Mouse (Mus musculus): Measurements from ENCODE around the gene Gpr89.

Gpr89 gene

DNA sequence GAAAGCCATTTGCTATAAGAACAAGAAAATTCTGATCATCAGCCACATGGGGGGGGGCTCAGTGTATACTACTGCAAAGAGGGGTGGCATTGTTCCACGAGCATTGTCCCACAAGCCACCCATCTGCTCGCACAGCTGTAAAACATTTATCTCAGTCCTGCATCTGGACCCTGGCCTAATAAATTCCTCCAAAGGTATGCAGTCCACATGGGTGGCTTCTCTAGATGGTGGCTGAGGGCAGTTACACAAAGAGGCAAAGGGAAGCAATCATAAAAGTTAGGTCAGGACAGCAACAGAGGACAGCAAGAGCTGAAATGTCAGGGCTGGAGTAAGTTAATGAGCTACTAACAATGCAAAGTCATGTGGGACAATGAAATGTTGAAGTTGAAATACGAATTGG is 81.4 kb downstream of the Gpr89 start:
- DNase-seq (ENCODE audit: low read depth, low spot score) = no peak

DNA sequence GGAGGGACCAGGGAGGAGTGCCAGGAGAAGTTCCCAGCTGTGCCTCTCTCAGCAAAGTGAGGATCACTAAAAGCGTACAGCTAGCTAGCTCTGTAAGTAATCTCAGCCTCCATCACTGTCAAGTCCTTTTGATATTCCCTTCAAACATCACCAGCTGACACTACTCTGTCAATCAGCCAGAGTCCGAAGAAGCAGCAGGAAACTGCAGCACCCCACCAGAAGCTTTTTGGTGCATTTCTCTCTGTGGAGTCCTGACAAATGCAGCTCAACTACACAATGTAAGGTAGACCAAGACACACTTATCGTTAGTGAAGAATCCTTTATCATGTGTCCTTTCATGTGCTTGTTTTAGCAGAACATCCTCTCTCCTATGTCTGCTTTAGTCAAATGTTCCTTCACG is 83.6 kb downstream of the Gpr89 start:
- DNase-seq (ENCODE audit: low read depth, low spot score) = no peak

- DNase-seq (ENCODE audit: low read depth, low spot score) = no peak
These were observed 84.8 kb downstream of the Gpr89 start for GRCm38 (mm10) chr3:96820116-96820915.

All from retina, postnatal 7 days (tissue).